Mouse (Mus musculus) neural tube, embryonic 10.5 days (tissue): ENCODE measurements around the gene Rbm12.

Experiments
- DNase-seq: peaks from one replicate; pipeline ENCODE4 v3.0.0-alpha.2; 2017; ENCODE audit warnings: low spot score; ENCODE audit errors: extremely low spot score

Rbm12 gene

GRCm38 (mm10) chr2:156079674-156080073 is 32.1 kb downstream of the Rbm12 start:
- no peak for DNase-seq

DNA sequence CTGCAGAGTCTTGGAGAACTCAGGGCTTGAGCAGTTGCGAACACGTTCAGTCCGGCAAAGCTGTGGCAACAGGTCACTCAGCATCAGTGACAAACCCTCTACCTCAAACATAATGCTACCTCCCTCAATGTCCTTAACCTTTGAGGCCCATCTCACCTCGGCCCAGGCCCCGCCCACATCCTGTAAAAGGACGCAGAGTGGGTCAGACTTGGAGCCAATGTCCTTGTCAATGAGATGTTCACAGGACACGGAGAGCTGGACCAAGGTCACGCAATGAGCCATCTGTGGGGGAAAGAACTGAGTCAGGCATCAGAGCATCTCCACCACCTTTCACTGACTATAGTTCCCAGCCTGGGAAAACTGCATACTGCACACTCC is 32.6 kb downstream of the Rbm12 start:
- DNase-seq = no peak

GRCm38 (mm10) chr2:156078421-156079182 is 33.2 kb downstream of the Rbm12 start:
- DNase-seq = no peak

- no peak for DNase-seq
Observed at GRCm38 (mm10) chr2:156077461-156077860, 34.3 kb downstream of the Rbm12 start.

DNA sequence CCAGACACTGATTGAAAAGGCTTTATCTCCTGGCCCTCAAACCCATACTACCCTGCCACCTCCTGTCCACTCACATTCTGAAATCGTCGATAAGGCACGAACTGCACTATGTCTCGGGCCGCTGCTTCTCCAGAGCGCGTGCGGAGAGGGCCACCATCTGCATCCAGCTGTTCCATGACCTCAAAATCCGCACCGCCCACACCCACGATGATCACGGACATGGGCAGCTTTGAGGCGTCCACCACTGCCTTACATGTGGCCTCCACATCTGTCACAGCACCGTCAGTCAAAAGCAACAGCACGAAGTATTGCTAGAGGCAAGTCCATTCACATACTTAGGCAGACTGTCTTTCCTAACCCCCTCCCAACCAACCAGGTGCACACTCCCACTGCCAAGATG is 38.1 kb downstream of the Rbm12 start:
- no peak for DNase-seq

- DNase-seq = no peak
Observed at GRCm38 (mm10) chr2:156071236-156071635, 40.5 kb downstream of the Rbm12 start.

DNA sequence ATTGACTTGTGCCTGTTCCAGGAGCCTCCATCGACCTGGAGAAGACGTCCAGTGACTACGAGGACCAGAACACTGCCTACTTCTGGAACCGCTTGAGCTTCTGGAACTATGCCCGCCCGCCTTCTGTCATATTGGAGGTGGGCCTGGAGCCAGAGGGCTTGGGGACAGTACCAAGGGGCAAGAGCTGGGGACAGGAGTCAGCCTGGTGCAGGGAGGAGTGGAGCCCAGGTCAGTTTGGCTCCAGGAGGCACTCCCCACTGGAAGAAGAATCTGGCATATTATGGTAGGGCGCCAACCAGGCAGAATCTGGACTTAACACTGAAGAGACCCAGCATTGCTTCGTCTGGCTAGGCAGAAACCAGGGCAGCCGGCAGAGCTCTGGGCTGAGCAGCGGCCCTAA is 43.9 kb downstream of the Rbm12 start:
- DNase-seq = no peak

DNA sequence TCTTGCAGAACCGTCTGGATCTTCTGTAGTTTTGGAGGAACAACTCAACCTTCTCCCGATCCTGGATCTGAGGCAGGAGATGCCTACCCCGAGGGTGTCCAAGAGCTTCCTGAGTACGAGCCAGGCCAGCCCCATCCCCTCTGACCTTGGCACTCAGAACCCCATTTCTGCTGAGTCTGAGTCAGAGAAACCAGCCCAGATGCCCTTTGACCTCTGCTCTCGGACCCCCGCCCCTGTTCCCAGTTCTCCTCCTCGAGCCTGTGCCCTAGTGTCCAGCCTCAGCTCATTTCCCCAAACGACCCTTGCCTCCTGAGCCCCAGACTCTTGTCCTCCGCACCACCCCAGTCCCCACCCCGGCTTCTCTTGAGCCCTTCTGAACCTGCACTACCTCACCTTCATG is 45.7 kb downstream of the Rbm12 start:
- DNase-seq = no peak

- peak; percentile 92 for DNase-seq
Observed at GRCm38 (mm10) chr2:156065099-156066041, 46.4 kb downstream of the Rbm12 start, which contains the start of gene Spag4. Spag4 (plus strand) TSS chr2:156065175.

DNA sequence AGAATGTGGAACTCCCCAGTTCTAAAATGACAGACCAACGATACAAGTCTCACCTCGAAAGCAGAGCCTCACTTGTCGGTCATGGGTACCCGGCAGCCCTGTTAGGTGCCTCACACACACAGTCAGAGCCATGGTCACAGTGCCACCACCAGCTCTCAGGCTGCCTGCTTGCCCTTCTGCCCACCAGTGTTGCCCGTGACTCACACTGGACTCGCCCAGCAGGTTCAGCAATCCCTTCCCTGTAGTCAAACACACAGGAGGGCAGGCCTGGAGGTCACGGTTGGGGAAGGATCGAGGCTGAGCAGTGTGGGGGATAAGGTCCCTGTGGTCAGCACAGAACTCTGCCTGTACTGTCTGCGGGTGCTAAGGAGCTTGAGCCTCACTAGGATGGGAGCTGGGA is 59.0 kb downstream of the Rbm12 start, which contains the start of gene Fer1l4:
Fer1l4 (minus strand) TSS at position 132 of the 400 bp plus-strand sequence.
- DNase-seq = no peak

GRCm38 (mm10) chr2:156047929-156048328 is 63.8 kb downstream of the Rbm12 start:
- no peak for DNase-seq

GRCm38 (mm10) chr2:156042903-156043302 is 68.9 kb downstream of the Rbm12 start:
- no peak for DNase-seq
